Mouse (Mus musculus): ENCODE data around the gene Naglu.

The Naglu gene

GRCm38 (mm10) chr11:101055418-101055817 lies 14.4 kb upstream of the Naglu start:
- intact Hi-C loops (cut with DNase I) = no loop called here

DNA sequence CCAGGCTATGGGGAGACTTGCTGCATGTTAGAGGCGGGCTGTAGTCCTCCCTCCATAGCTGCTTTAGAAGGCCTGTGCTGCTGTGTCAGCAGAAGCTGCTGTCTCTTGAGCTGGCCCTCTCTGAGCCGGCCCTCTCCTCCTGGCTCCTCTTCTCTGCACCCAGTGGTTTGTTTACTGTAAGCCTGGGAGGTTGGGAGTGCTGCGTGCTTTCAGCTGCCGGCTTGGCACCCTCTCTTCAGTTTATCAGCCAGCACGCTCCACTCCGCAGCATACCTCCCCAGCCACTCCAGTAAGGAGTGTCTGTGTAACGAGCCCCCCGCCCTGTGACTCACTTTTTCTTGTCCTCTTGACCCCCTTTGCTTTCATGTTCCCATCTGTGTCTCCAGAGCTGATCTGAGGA lies 12.9 kb upstream of the Naglu start:
- intact Hi-C loops (cut with DNase I) = no loop called here

GRCm38 (mm10) chr11:101057860-101058259 lies 12.0 kb upstream of the Naglu start:
- intact Hi-C loops (cut with DNase I) = loop anchor here (2.0 kb wide), 1 partner anchor 75 kb away; no protein-coding TSS in a partner anchor

DNA sequence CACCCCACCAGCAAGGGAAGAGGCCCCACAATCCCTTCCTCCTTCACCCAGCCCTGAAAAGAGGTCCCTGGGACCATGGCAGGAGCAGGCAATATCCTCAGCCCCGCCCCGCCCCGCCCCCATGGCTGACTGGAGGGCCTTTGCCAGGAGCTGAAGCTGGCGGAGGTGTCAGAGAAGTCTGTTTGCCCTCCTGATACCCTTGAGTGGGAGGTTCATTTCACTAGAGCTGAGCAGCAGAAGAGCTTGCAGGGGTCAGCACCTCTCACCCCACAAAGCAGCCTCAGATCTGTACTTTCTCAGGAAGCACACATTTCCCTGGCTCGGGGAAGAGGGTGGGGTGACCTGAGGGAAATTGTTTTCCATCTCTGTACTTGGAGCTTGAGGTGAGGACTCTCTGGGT lies 11.1 kb upstream of the Naglu start:
- intact Hi-C loops (cut with DNase I) = loop anchor here (2.0 kb wide), 1 partner anchor 76 kb away; no protein-coding TSS in a partner anchor

DNA sequence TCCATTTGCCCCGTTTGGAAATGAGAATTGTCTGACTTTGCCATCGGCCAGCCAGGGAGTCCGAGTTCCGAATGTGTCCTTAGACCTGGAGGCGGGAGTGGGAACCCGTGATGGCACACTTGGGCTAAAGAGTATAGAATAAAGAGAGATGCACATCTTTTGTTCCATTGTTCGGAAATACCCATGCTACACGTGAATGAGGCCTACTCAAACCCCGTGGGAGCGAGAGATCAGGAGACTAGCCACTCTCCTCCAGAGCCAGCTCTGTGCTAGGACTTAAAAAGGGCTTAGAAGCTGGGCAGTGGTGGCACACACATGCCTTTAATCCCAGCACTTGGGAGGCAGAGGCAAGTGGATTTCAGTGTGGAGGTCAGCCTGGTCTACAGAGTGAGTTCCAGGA lies 10.3 kb upstream of the Naglu start:
- intact Hi-C loops (cut with DNase I) = loop anchor here (2.0 kb wide), 1 partner anchor 77 kb away; no protein-coding TSS in a partner anchor

DNA sequence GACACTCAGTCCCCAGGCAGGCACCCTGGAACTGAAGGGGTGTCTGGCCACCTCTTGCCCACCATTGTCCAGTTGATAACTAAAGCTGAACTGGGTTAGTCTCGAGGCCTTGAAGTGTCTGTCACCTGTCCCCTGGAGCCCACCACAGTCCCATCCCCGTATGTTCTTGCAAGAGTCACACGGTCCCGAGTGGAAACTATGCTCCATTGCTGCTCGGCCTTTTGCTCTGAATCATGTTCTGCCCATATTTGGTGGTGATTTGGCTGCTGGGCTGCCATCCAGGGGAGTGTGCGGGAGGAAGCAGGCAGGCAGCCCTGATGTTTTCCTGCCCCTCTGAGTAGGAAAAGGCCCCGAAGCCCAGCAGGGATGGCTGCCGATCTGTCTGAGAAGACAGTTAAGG lies 9.7 kb upstream of the Naglu start:
- intact Hi-C loops (cut with DNase I) = no loop called here

GRCm38 (mm10) chr11:101061049-101061448 lies 8.8 kb upstream of the Naglu start:
- intact Hi-C loops (cut with DNase I) = no loop called here

DNA sequence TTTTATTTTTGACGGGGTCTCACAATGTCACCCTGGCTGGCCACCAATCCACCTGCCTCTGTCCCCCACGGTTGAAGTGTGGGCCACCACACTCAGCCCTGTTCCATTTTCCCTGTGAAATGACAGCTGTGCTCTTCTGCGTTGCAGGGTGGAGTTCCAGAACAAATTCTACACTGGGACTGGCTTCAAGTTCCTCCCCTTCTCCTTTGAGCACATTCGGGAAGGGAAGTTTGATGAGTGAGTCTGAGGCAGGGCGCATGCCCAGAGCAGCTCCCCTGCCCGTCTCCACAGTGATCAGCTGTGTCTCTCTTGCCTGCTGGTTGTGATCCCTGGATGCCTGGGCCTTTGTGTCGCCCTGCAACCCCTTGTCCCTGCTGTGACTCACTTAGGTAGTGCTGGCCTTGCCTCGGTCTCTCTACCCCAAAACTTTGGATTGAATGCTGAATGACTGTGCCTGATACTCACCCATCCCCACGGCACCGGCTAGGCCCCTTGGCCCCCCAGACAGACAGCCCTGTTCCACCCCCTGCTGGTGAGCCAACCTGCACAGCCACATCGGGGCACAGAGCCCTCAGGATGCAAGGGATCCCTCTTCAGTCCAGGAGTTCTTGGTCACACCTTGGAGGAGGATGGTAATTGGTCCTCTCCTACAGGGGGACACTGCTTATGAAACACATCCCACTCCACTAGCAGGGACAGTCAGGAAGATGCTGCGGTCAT lies 7.5 kb upstream of the Naglu start:
- intact Hi-C loops (cut with DNase I) = no loop called here

GRCm38 (mm10) chr11:101062971-101063675 lies 6.7 kb upstream of the Naglu start:
- intact Hi-C loops (cut with DNase I) = no loop called here

- intact Hi-C loops (cut with DNase I) = no loop called here
Measured at GRCm38 (mm10) chr11:101063676-101064327, 6.0 kb upstream of the Naglu start.

GRCm38 (mm10) chr11:101064462-101064861 lies 5.3 kb upstream of the Naglu start:
- intact Hi-C loops (cut with DNase I) = no loop called here

DNA sequence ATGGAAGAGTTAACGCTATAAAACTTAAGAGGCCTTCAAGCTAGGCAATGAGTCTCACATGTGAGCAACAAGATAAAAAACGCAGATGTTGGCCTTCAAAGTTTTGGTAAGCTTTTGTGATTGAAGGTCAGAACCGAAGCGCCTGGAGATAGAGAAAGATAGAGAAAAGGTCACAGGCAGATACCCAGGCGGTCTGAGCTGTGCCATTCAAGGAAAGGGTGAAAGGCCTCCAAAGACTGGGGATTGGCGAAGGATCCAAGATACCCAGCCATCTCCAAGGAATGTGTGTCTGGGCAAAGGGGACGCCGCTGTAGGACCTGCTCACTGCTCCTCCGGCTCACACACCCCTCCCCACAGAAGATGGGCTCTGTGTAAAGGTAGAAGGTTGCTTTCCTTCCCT lies 4.8 kb upstream of the Naglu start:
- intact Hi-C loops (cut with DNase I) = no loop called here

DNA sequence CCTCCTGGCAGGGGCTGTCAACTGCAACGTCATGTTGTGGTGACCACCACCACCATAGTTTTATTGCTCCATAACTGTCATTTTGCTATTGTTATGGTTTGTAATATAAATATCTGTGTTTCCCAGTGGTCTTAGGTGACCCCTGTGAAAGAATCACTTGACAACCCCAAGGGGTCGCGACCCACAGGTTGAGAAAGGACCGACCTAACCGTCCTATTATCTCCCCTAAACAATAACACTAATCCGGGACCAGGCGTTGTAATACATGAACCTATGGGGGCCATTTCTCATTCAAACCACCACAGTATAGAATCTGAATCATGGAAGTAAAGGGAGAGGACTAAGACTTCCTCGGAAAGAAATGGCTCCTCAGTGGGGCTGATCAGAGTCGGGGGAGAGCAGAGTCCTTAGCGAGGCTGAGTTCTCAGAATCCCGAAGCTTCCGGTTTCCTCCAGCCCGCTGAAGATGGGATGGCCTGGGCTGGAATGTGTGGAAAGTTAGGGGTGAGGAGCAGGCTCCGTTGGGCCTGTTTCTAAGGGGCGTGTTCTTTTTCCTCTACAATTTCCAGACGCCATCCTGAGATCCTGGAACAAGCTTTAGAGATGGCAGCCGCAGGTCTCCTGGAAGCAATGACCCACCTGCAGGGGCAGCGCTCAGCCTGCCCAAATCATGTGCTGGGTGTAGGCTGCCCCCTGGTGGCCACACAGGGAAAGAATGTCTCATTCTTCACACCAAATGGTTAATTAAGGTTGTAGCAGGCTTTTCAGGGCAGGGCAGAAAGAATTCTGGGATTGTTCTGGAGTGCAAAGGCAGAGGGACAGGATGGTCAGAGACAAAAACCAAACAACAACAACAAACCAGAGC lies 3.0 kb upstream of the Naglu start:
- intact Hi-C loops (cut with DNase I) = loop anchor here (2.0 kb wide), 1 partner anchor 174 kb away; no protein-coding TSS in a partner anchor

DNA sequence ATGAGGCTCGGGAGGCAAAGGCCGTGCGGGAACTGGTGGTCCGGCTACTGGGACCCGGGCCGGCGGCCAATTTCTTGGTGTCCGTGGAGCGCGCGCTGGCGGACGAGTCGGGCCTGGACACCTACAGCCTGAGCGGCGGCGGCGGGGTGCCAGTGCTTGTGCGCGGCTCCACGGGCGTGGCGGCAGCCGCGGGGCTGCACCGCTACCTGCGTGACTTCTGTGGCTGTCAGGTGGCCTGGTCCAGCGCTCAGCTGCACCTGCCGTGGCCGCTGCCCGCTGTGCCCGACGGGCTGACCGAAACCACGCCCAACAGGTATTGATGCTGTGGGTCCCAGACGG lies 346 bp downstream of the Naglu start:
- intact Hi-C loops (cut with DNase I) = no loop called here

DNA sequence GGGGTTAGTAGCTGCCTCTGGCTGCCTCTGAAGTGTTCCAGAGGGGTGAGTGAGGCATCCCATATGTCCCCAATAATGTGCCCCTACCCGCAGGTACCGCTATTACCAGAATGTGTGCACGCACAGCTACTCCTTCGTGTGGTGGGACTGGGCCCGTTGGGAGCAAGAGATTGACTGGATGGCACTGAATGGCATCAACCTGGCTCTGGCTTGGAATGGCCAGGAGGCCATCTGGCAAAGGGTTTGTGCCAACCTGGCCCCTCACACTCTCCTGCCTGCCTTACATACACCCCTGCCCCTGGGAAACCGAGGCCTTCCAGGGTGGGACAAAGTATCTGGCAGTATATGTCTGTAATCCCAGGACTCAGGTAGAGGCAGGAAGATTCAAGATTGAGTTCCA lies 1.2 kb downstream of the Naglu start:
- intact Hi-C loops (cut with DNase I) = no loop called here

GRCm38 (mm10) chr11:101071810-101072428 lies 2.1 kb downstream of the Naglu start:
- intact Hi-C loops (cut with DNase I) = no loop called here

GRCm38 (mm10) chr11:101078121-101078520 lies 8.3 kb downstream of the Naglu start, which contains the start of gene Hsd17b1:
TSS of gene Hsd17b1 (plus strand) at chr11:101078411.
- intact Hi-C loops (cut with DNase I) = no loop called here

GRCm38 (mm10) chr11:101079746-101080145 lies 9.9 kb downstream of the Naglu start:
- intact Hi-C loops (cut with DNase I) = no loop called here

DNA sequence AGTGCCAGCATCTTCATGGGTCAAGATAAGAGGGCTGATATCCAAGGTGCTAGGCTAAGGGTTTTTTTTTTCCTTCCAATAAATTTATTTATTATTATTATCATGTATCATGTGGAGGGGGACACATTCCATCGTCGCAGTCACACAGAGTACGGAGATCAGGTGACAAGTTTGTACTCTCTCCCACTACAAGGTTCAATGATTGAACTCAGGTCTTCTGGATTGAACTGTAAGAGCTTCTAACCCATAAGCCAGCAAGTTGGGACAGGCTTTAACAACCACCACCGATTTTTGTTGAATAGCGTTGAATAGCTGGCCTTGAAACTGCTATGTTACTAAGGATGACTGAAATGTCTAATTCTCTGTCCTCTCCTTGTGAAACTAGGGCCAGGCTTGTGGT lies 10.6 kb downstream of the Naglu start:
- intact Hi-C loops (cut with DNase I) = no loop called here

DNA sequence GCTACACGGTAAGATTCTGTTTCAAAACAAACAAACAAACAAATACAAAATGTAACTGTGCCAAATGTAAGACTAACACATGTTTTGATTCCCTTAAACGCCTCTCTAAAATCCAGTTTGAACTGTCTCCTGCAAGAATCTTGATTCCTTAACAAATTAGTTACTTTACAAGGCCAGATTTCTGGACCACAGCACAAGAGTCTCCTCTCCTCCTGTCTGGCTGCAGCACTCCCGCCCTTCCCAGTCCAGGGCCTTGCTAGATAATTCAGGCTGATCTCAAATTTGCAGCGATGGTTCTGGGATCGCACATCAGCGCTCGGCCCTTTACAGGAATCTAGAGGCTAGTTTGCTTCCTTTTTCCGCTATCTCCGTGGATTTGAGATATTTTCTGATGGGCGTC lies 11.8 kb downstream of the Naglu start:
- intact Hi-C loops (cut with DNase I) = no loop called here

Data from adrenal gland (tissue).